Mouse (Mus musculus) spleen, adult 2 months (tissue): ENCODE results near the gene Mycbp2.

Source experiments
- CTCF ChIP-seq: fragments of 200-500 bp; IDR thresholded peaks from 2 replicates; pipeline ENCODE4 v1.5.1; 2011; ENCODE audit warnings: mild to moderate bottlenecking, inconsistent platforms; ENCODE audit not compliant: insufficient read depth, insufficient read length, insufficient replicate concordance; ENCODE audit errors: extremely low read depth
- POLR2A ChIP-seq: fragments of 200-500 bp; IDR thresholded peaks from 2 replicates; pipeline ENCODE4 v1.6.1; 2011; ENCODE audit warnings: low read depth, low read length, inconsistent platforms

GRCm38 (mm10) chr14:103088624-103089023 is 258.0 kb downstream of the Mycbp2 start:
- peak; percentile 30; the same call in 1 of the 2 replicates for TF ChIP-seq CTCF
- TF ChIP-seq POLR2A: no peak
